Comparison of ENCODE assay signal across 8 mouse cellular contexts in the genomic region with DNA sequence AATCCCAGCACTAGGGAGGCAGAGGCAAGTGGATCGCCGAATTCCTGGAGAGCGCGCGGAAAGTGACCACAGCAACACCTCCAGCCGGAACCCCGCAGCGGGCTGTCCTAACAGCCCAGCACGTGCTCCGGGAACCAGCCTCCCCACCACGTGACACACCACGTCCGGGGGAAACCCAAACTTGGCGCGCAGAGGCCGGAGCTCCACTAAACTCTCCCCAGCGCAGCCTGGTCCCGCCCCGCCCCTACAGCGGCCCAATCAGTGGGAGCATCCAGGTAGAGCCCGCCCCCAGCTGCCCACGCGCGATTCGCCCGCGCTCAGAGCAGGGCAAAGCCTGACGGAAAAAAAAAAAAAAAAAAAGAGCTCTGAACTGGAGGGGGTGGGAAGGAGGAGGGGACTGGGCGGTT. TPM values are rescaled to one million over a fixed set of nuclear protein-coding genes. Genes with fewer than 3 reads are reported as not detected.
DNase-seq lines count a peak whose midpoint lies in the region; ATAC-seq lines count a peak whose summit lies in the region.

No protein-coding gene starts in this region.

- peak; percentile 97 for ATAC-seq in hindbrain, embryonic 14.5 days (ENCODE audit: low FRiP score)

- WGBS in hindbrain, embryonic 14.5 days = under 1% methylated on average over 29 of the region's 29 CpGs

- no peaks in the 10 kb centered on the region for H3K9me3 ChIP-seq in hindbrain, embryonic 14.5 days (ENCODE audit: control insufficient read depth, low read length)

- no peak overlapping the region for H3K27ac ChIP-seq in hindbrain, embryonic 14.5 days

- peaks cover 6% of the 10 kb centered on the region; the same call in 1 of the 2 replicates for H3K4me1 ChIP-seq in hindbrain, embryonic 14.5 days (replicated peaks; ENCODE audit: control insufficient read depth, insufficient read depth, low read length)

- peak overlapping the region; percentile 40 for H3K4me3 ChIP-seq in hindbrain, embryonic 14.5 days (replicated peaks; ENCODE audit: low read length)

- peak; percentile 98 for DNase-seq in R1 (ENCODE audit: low read depth, low spot score)
- DNase-seq in cerebellum, postnatal 25 days = peak; percentile 86 to 93
- DNase-seq in frontal cortex, postnatal 25 days (ENCODE audit: low spot score in 2 of 2) = peak; percentile 66 to 76
- DNase-seq in hindbrain, embryonic 14.5 days (ENCODE audit: low spot score) = peak; percentile 80
- DNase-seq in left cerebral cortex, adult 11 months (ENCODE audit: low spot score) = peak; percentile 80
- DNase-seq in lung, postnatal 4 days = peak; percentile 95 to 97
- DNase-seq in retina, postnatal 7 days (ENCODE audit: low read depth, low spot score) = peak; percentile 70
- peak; percentile 86 for DNase-seq in urinary bladder, adult 2 months (ENCODE audit: low spot score)

- no peaks in the 10 kb centered on the region for H3K27me3 ChIP-seq in hindbrain, embryonic 14.5 days (ENCODE audit: control insufficient read depth, insufficient read depth, low read length)

- no peaks in the 10 kb centered on the region for H3K36me3 ChIP-seq in hindbrain, embryonic 14.5 days (replicated peaks; ENCODE audit: control insufficient read depth, insufficient read depth)

- H3K9ac ChIP-seq in hindbrain, embryonic 14.5 days = peak overlapping the region; percentile 24; the same call in 1 of the 2 replicates

- peak overlapping the region; percentile 89 for H3K4me2 ChIP-seq in hindbrain, embryonic 14.5 days (replicated peaks)

RNA-seq across cellular contexts. Expression of gene Shmt1, which starts 0.5 kb away (rescaled TPM):
- polyA plus RNA-seq in hindbrain, embryonic 14.5 days (2014; fragmentation: Nextera tagmentation; extraction: Ambion mirVana) = 6.4 and 8.7 TPM in 2 replicates
- 11.6 and 14.1 TPM in 2 replicates for polyA plus RNA-seq in urinary bladder, adult 2 months (2012; rRNA removed)

RNA-seq across cellular contexts. Expression of gene Dhrs7b, which starts 19.4 kb away (rescaled TPM):
- 34.3 and 34.6 TPM in 2 replicates for polyA plus RNA-seq in hindbrain, embryonic 14.5 days (2014; fragmentation: Nextera tagmentation; extraction: Ambion mirVana)
- polyA plus RNA-seq in urinary bladder, adult 2 months (2012; rRNA removed) = 17.0 and 17.2 TPM in 2 replicates

RNA-seq across cellular contexts. Expression of gene Smcr8, which starts 33.7 kb away (rescaled TPM):
- polyA plus RNA-seq in hindbrain, embryonic 14.5 days (2014; fragmentation: Nextera tagmentation; extraction: Ambion mirVana) = 8.3 and 8.9 TPM in 2 replicates
- polyA plus RNA-seq in urinary bladder, adult 2 months (2012; rRNA removed) = 8.2 and 8.9 TPM in 2 replicates

RNA-seq across cellular contexts. Expression of gene Top3a, which starts 33.9 kb away (rescaled TPM):
- 7.2 and 8.0 TPM in 2 replicates for polyA plus RNA-seq in hindbrain, embryonic 14.5 days (2014; fragmentation: Nextera tagmentation; extraction: Ambion mirVana)
- 7.3 and 7.9 TPM in 2 replicates for polyA plus RNA-seq in urinary bladder, adult 2 months (2012; rRNA removed)
